Mouse (Mus musculus) c-Kit-negative CD71-positive TER-119-positive erythroid progenitor cells, embryonic 14.5 days (primary cell): Measurements from ENCODE around the gene Maats1.

Experiments used
- DNase-seq: peaks from one replicate; pipeline ENCODE4 v3.0.0-alpha.2; 2013; ENCODE audit warnings: low read depth, low spot score

The Maats1 gene

GRCm38 (mm10) chr16:38370633-38371374 lies 28.9 kb upstream of the Maats1 start:
- no peak for DNase-seq

- no peak for DNase-seq
These were observed 28.1 kb upstream of the Maats1 start for GRCm38 (mm10) chr16:38369992-38370484.

- DNase-seq = no peak
These were observed 27.5 kb upstream of the Maats1 start for GRCm38 (mm10) chr16:38369431-38369830.

- no peak for DNase-seq
These were observed 27.1 kb upstream of the Maats1 start for GRCm38 (mm10) chr16:38369000-38369399.

- no peak for DNase-seq
These were observed 26.4 kb upstream of the Maats1 start for GRCm38 (mm10) chr16:38368336-38368735.

GRCm38 (mm10) chr16:38366231-38366630 lies 24.3 kb upstream of the Maats1 start:
- no peak for DNase-seq

- no peak for DNase-seq
These were observed 23.4 kb upstream of the Maats1 start for GRCm38 (mm10) chr16:38365390-38365789.

GRCm38 (mm10) chr16:38363657-38364056 lies 21.7 kb upstream of the Maats1 start:
- no peak for DNase-seq

GRCm38 (mm10) chr16:38363256-38363595 lies 21.3 kb upstream of the Maats1 start:
- DNase-seq = no peak

GRCm38 (mm10) chr16:38362493-38363255 lies 20.7 kb upstream of the Maats1 start:
- no peak for DNase-seq

GRCm38 (mm10) chr16:38361933-38362332 lies 20.0 kb upstream of the Maats1 start, which contains the start of gene Popdc2:
TSS of gene Popdc2 (plus strand) at chr16:38362209.
- no peak for DNase-seq

GRCm38 (mm10) chr16:38360317-38360716 lies 18.4 kb upstream of the Maats1 start:
- DNase-seq = no peak

GRCm38 (mm10) chr16:38359857-38360256 lies 17.9 kb upstream of the Maats1 start:
- DNase-seq = no peak

GRCm38 (mm10) chr16:38359241-38359640 lies 17.3 kb upstream of the Maats1 start:
- DNase-seq = no peak

GRCm38 (mm10) chr16:38358256-38358812 lies 16.4 kb upstream of the Maats1 start:
- no peak for DNase-seq

GRCm38 (mm10) chr16:38354185-38354913 lies 12.4 kb upstream of the Maats1 start:
- no peak for DNase-seq

- DNase-seq = no peak
These were observed 11.7 kb upstream of the Maats1 start for GRCm38 (mm10) chr16:38353642-38354041.

- no peak for DNase-seq
These were observed 10.9 kb upstream of the Maats1 start for GRCm38 (mm10) chr16:38352851-38353250.

- no peak for DNase-seq
These were observed 10.1 kb upstream of the Maats1 start for GRCm38 (mm10) chr16:38352031-38352430.

GRCm38 (mm10) chr16:38350939-38351338 lies 9.0 kb upstream of the Maats1 start:
- DNase-seq = no peak

GRCm38 (mm10) chr16:38350361-38350855 lies 8.5 kb upstream of the Maats1 start:
- no peak for DNase-seq

- no peak for DNase-seq
These were observed 7.9 kb upstream of the Maats1 start for GRCm38 (mm10) chr16:38349881-38350280.
